Mouse (Mus musculus) WW6 (cell line): Measurements from ENCODE around the gene Tmem213.
A peak's percentile ranks its signal among the peaks of the same experiment; 100 is the strongest.

Experiments
- DNase-seq: peaks from one replicate; pipeline ENCODE4 v3.0.0-alpha.2; 2013; ENCODE audit warnings: low read depth, low spot score

Tmem213 gene

DNA sequence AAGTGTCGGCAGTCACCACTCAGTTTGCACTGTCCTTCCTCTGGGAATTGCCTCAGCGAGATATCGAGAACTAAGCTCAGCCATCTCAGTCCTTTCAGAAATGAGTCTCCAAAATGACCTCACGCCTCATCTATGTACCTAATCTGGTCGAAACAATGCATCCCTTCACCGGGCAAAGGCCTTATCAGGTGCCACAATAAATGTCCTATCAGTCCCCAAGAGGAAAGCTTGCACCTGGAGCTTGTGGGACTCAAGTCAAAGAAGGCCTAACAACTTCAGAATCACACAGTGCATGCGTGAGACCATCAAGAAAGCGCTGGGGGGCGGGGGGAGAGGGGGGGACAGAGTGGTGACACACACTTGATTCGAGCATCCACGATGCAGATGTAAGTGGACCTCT lies 43.2 kb downstream of the Tmem213 start:
- DNase-seq = no peak

DNA sequence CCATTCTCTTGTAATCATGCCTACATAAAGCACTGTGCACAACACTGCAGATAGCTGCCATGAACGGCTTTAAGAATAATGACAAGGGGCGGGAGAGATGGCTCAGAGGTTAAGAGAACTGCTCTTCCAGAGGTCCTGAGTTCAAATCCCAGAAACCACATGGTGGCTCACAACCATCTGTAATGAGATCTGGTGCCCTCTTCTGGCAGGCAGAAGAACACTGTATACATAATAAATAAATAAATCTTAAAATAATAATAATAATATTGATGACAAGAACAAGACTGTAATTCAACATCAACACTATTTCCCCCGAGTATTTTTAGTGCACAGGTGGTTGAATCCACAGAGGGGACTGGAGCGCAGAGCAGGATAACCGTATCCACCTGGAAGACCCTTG lies 47.1 kb downstream of the Tmem213 start:
- DNase-seq = no peak

DNA sequence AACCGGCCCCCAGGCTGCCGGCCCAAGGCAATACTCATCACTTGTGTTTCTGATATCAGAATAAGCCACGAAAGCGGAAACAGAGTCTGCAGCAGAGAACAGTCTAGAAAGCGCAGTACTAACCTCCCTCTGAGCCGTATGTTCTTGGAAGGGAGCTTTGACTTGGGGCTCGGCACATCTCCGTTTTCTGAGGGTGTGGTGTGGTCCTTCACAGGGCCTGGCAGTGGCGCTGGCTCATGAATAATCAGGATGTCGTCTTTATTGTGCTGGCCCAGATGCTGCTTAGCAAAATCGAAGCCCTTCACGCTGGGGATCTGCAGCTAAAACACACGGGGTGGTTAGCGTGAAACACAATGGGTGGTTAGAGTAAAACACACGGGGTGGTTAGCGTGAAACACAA lies 48.9 kb downstream of the Tmem213 start:
- no peak for DNase-seq

DNA sequence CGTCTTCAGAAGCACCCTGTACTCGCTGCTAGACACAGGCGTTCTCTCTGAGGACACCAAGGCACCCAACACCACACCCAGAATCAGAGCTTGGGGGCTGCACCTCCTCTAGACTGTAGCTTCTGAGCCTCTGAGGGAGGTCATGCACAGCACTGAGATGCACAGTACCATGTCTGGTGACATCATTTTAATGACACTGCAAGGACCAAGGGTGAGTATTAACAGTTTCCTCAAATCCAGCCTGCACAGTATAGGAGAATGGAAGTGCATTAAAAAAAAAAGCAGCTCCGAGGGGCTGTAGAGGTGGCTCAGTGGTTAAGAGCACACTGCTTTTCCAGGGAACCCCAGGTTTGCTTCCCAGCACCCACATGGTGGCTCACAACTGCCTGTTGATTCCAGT lies 50.5 kb downstream of the Tmem213 start:
- DNase-seq = no peak

DNA sequence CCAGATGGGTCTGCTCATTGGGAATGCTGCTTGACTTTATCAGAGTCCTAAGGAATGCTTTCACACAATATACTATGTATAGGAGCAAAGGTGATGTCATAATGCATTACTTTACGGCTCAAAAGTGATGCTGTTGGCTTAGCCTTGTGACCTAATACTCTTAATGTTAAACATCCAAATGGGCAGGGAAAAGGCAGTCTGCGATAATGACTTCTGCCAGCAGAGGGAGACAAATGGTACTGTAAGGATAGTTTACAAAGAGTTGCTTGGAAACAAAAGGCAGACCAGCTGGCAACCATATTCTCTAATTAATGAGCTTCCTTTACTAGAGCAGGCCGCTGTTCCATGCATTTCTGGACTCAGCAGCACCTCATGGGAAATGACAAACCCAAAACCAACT lies 51.0 kb downstream of the Tmem213 start:
- peak; percentile 45 for DNase-seq

DNA sequence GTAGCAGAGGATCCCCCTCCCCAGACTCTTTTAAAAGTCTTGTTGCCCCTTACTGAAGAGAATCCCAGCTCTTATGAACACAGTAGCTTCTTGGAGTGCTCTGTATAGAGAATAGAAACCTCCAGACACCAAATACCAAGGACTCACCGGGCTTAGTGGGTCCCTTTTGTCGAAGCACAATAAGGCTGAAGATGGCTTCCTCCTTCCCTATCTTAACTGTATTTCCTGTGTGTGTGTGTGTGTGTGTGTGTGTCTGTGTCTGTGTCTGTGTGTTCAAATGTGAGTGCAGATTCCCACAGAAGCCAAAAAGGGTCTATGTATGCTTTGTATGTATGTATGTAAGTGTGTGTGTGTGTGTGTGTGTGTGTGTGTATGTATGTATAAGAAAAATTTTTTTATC lies 51.5 kb downstream of the Tmem213 start:
- DNase-seq = no peak

DNA sequence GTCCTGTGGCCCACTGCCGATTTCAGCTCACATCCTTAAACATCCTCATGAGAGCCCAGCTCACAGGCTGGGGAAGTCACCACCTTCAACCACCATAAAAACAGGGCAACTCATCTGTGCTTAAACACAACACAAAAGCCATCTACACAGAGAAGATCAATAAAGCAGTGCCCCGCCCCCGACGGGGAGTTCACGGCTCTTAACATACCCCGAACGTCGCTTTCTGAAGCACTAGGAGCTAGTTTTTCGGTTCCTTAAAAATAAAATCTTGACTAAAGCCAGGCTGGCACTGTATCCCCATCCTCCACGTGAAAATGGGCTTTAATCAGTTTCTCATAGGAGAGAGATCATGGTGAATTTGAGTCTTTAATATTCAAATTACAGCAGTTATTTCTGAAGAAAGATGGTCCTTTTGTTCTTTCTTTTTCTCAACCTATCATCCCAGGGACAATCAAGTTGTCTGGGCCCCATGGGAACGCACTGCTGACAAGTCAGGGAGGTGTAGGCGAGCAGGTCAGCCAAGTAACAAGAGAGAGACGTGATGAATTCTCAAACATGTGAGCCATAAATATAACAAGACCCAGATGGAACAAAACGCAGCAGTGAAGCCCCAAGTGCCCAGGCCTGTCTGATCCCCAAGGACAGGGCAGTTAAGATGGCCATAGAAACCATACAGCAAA lies 53.9 kb downstream of the Tmem213 start:
- no peak for DNase-seq

DNA sequence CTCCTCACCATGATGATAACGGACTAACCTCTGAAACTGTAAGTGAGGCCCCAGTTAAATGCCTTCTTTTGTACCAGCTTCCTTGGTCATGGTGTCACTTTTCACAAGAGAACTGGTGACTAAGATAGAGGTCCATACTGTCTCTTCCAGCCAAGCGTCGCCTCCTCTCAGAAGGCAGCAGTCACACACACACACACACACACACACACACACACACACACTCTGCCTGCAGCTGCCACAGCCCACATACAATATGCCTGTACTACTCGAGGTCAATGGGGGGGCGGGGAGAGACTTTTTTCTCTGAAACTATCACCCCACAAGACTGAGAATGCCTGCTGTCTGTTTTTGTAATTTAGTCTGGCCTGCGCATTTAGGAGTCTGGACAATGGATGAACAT lies 55.6 kb downstream of the Tmem213 start:
- no peak for DNase-seq

DNA sequence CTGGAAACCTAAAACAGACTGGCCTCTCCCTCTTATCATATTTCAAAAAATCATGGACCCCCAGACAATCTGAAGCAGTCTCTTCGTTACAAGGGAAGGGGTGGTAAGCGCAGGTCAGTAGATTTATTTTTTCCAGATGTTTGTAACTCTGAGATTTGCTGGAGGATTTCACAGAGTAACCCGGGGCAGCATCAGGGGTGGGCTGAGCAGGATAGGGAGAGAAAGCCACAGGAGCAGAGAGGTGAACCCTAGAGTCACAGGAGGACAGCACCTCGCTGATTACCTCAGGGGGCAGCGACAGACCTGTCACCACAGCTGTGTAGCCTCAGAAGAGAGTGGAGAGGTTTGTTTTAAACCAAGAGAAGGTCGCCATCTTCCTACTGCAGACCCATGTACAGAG lies 56.3 kb downstream of the Tmem213 start:
- DNase-seq = no peak
